9 mouse cellular contexts compared by ENCODE assay signal in genomic region chr3:134199892-134200291, GRCm38 (mm10). TPM values are rescaled to one million over a fixed set of nuclear protein-coding genes. Genes with fewer than 3 reads are reported as not detected.
A peak's percentile ranks its signal among the peaks of the same experiment; 100 is the strongest.
DNase-seq lines count a peak whose midpoint lies in the region; ATAC-seq lines count a peak whose summit lies in the region.
"Had no signal": no experiment of that assay in that cellular context is flagged by ENCODE, and none has a peak within 500 bp of the region (broad histone marks: within the 10 kb centered on the region; RNA-seq: fewer than 3 reads in every experiment).

No protein-coding gene starts in this region.

- H3K27me3 ChIP-seq in neural tube, embryonic 11.5 days (ENCODE audit: control insufficient read depth, insufficient read depth, low read length) = no peaks in the 10 kb centered on the region
- no peaks in the 10 kb centered on the region for H3K27me3 ChIP-seq in intestine, embryonic 15.5 days (replicated peaks)
- H3K27me3 ChIP-seq in stomach, embryonic 16.5 days (ENCODE audit: control insufficient read depth, insufficient read depth, low read length) = no peaks in the 10 kb centered on the region
- H3K27me3 ChIP-seq in midbrain, embryonic 14.5 days (ENCODE audit: control insufficient read depth, insufficient read depth, low read length) = no peaks in the 10 kb centered on the region
- H3K27me3 ChIP-seq: hindbrain, embryonic 12.5 days had no signal

- 0 out of 2 replicates have a peak, but pooled peaks cover 2% of the 10 kb centered on the region for H3K4me1 ChIP-seq in neural tube, embryonic 11.5 days (ENCODE audit: control insufficient read depth, insufficient read depth, low read length)
- H3K4me1 ChIP-seq in intestine, embryonic 15.5 days (replicated peaks) = 0 out of 2 replicates have a peak, but pooled peaks cover 4% of the 10 kb centered on the region
- peaks cover 7% of the 10 kb centered on the region; the same call in 1 of the 2 replicates for H3K4me1 ChIP-seq in stomach, embryonic 16.5 days (ENCODE audit: control insufficient read depth, insufficient read depth, low read length)
- no peaks in the 10 kb centered on the region for H3K4me1 ChIP-seq in midbrain, embryonic 14.5 days (ENCODE audit: control insufficient read depth, insufficient read depth, low read length)
- H3K4me1 ChIP-seq: hindbrain, embryonic 12.5 days had no signal

- no peak overlapping the region for H3K9ac ChIP-seq in neural tube, embryonic 11.5 days (ENCODE audit: low read length)
- H3K9ac ChIP-seq in intestine, embryonic 15.5 days = no peak overlapping the region
- H3K9ac ChIP-seq in stomach, embryonic 16.5 days (ENCODE audit: low read length) = no peak overlapping the region
- H3K9ac ChIP-seq in midbrain, embryonic 14.5 days (replicated peaks; ENCODE audit: low read length) = no peak overlapping the region
- H3K9ac ChIP-seq: hindbrain, embryonic 12.5 days had no signal

- WGBS in neural tube, embryonic 11.5 days = 42% methylated on average over 9 of the region's 9 CpGs
- WGBS in intestine, embryonic 15.5 days = 11% methylated on average over 9 of the region's 9 CpGs
- WGBS in stomach, embryonic 16.5 days = 25% methylated on average over 9 of the region's 9 CpGs
- WGBS in midbrain, embryonic 14.5 days = 79% methylated on average over 9 of the region's 9 CpGs

- H3K4me3 ChIP-seq in neural tube, embryonic 11.5 days (ENCODE audit: low read depth, low read length) = no peak overlapping the region
- no peak overlapping the region for H3K4me3 ChIP-seq in intestine, embryonic 15.5 days (replicated peaks)
- no peak overlapping the region for H3K4me3 ChIP-seq in stomach, embryonic 16.5 days (replicated peaks; ENCODE audit: low read length)
- no peak overlapping the region for H3K4me3 ChIP-seq in midbrain, embryonic 14.5 days (replicated peaks; ENCODE audit: low read depth, low read length)
- H3K4me3 ChIP-seq: hindbrain, embryonic 12.5 days had no signal

- H3K27ac ChIP-seq in neural tube, embryonic 11.5 days (ENCODE audit: low read depth, low read length) = no peak overlapping the region
- no peak overlapping the region for H3K27ac ChIP-seq in intestine, embryonic 15.5 days
- H3K27ac ChIP-seq in stomach, embryonic 16.5 days (ENCODE audit: low read length) = no peak overlapping the region
- H3K27ac ChIP-seq in midbrain, embryonic 14.5 days (replicated peaks; ENCODE audit: low read depth, low read length) = no peak overlapping the region
- H3K27ac ChIP-seq: hindbrain, embryonic 12.5 days had no signal

- no peaks in the 10 kb centered on the region for H3K36me3 ChIP-seq in neural tube, embryonic 11.5 days (ENCODE audit: control insufficient read depth, insufficient read depth, low read length)
- H3K36me3 ChIP-seq in intestine, embryonic 15.5 days = no peaks in the 10 kb centered on the region
- H3K36me3 ChIP-seq in stomach, embryonic 16.5 days (ENCODE audit: control insufficient read depth, insufficient read depth, low read length) = no peaks in the 10 kb centered on the region
- H3K36me3 ChIP-seq in midbrain, embryonic 14.5 days (ENCODE audit: control insufficient read depth, insufficient read depth, low read length) = no peaks in the 10 kb centered on the region
- H3K36me3 ChIP-seq: hindbrain, embryonic 12.5 days had no signal

- no peak for ATAC-seq in neural tube, embryonic 11.5 days (ENCODE audit: insufficient read depth, low FRiP score, low TSS enrichment)
- peak; percentile 47; the same call in 1 of the 2 replicates for ATAC-seq in intestine, embryonic 15.5 days
- ATAC-seq in stomach, embryonic 16.5 days (ENCODE audit: insufficient read depth, low FRiP score) = no peak
- no peak for ATAC-seq in midbrain, embryonic 14.5 days (ENCODE audit: low FRiP score, low TSS enrichment)

- no peaks in the 10 kb centered on the region for H3K9me3 ChIP-seq in neural tube, embryonic 11.5 days (ENCODE audit: control insufficient read depth, low read length)
- H3K9me3 ChIP-seq in intestine, embryonic 15.5 days = no peaks in the 10 kb centered on the region
- H3K9me3 ChIP-seq in stomach, embryonic 16.5 days (replicated peaks; ENCODE audit: control insufficient read depth, low read length) = no peaks in the 10 kb centered on the region
- no peaks in the 10 kb centered on the region for H3K9me3 ChIP-seq in midbrain, embryonic 14.5 days (ENCODE audit: control insufficient read depth, low read length)
- H3K9me3 ChIP-seq: hindbrain, embryonic 12.5 days had no signal

- no peak overlapping the region for H3K4me2 ChIP-seq in neural tube, embryonic 11.5 days (ENCODE audit: low read depth)
- peak overlapping the region; percentile 24 for H3K4me2 ChIP-seq in intestine, embryonic 15.5 days (replicated peaks)
- H3K4me2 ChIP-seq in stomach, embryonic 16.5 days (ENCODE audit: low read depth, low read length) = peak overlapping the region; percentile 28; the same call in 1 of the 2 replicates
- H3K4me2 ChIP-seq in midbrain, embryonic 14.5 days (ENCODE audit: low read length) = no peak overlapping the region
- H3K4me2 ChIP-seq: hindbrain, embryonic 12.5 days had no signal

- peak; percentile 14 for DNase-seq in neural tube, embryonic 11.5 days (ENCODE audit: low spot score)
- DNase-seq in neural tube, embryonic 10.5 days (ENCODE audit: extremely low spot score, low spot score) = no peak
- DNase-seq in heart, adult 8-10 months (ENCODE audit: low spot score) = peak; percentile 24
- DNase-seq in midbrain, embryonic 14.5 days = no peak
- DNase-seq in urinary bladder, postnatal 25 days (ENCODE audit: low spot score) = no peak
- DNase-seq: spleen, adult 18-20 months had no signal

RNA-seq across cellular contexts. Expression of gene Cxxc4, which starts 36.4 kb away (rescaled TPM):
- 25.2 and 26.6 TPM in 2 replicates for polyA plus RNA-seq in neural tube, embryonic 11.5 days (2014; fragmentation: Nextera tagmentation; extraction: Ambion mirVana)
- 1 to 10 TPM; 2.3 to 2.5 (median 2.3) TPM for total RNA-seq in heart, adult 8-10 months (2022)
- 2.8 and 3.8 TPM in 2 replicates for polyA plus RNA-seq in intestine, embryonic 15.5 days (2015; fragmentation: Nextera tagmentation; extraction: Ambion mirVana)
- 4.1 and 4.9 TPM in 2 replicates for polyA plus RNA-seq in stomach, embryonic 16.5 days (2015; fragmentation: Nextera tagmentation; extraction: Ambion mirVana)
- 52.4 and 58.3 TPM in 2 replicates for polyA plus RNA-seq in midbrain, embryonic 14.5 days (2014; fragmentation: Nextera tagmentation; extraction: Ambion mirVana)

Comparison
In these comparisons a context has a peak if more than half of its experiments do, and no peak if none do; other contexts are left out.
1. DNase-seq: peak in neural tube, embryonic 11.5 days (single experiment) and heart, adult 8-10 months (single experiment); none in neural tube, embryonic 10.5 days (single experiment), midbrain, embryonic 14.5 days (single experiment) and urinary bladder, postnatal 25 days (single experiment).
2. H3K4me2 ChIP-seq: peak in intestine, embryonic 15.5 days (single experiment) and stomach, embryonic 16.5 days (single experiment); none in neural tube, embryonic 11.5 days (single experiment) and midbrain, embryonic 14.5 days (single experiment).